Mouse (Mus musculus): Measurements from ENCODE around the gene Bcorl1. TPM values are rescaled to one million over a fixed set of nuclear protein-coding genes. Genes with fewer than 3 reads are reported as not detected.
"Not testable (repeated sequence)": the region's sequence is repeated elsewhere in the genome, so short reads cannot be mapped to it uniquely, and the experiment has no call there.

Gene Bcorl1
- polyA plus RNA-seq, 1 experiment from 2014 or later: 7.5 TPM

GRCm38 (mm10) chrX:48429538-48429937 lies 88.4 kb downstream of the Bcorl1 start:
- H3K27ac ChIP-seq (replicated peaks): no peak overlapping the region
- no peak for ATAC-seq (replicated peaks)
- H3K4me2 ChIP-seq (replicated peaks): no peak overlapping the region
- H3K9ac ChIP-seq (replicated peaks): no peak overlapping the region
- no peaks in the 10 kb centered on the region for H3K36me3 ChIP-seq
- H3K9me3 ChIP-seq: no peaks in the 10 kb centered on the region
- no peaks in the 10 kb centered on the region for H3K4me1 ChIP-seq
- H3K4me3 ChIP-seq: no peak overlapping the region
- H3K27me3 ChIP-seq: no peaks in the 10 kb centered on the region
- WGBS: 43% methylated on average over 6 of the region's 6 CpGs

GRCm38 (mm10) chrX:48432599-48433526 lies 91.7 kb downstream of the Bcorl1 start:
- Histone ChIP-seq H3K36me3 (no peaks in the 10 kb centered on the region), H3K4me1 (no peaks in the 10 kb centered on the region), H3K27ac (replicated peaks) (no peak overlapping the region), H3K4me2 (replicated peaks) (no peak overlapping the region), H3K4me3 (no peak overlapping the region), H3K9me3 (no peaks in the 10 kb centered on the region), H3K9ac (replicated peaks) (no peak overlapping the region), H3K27me3 (no peaks in the 10 kb centered on the region)
- 71% methylated on average over 15 of the region's 15 CpGs for WGBS
- no peak for ATAC-seq (replicated peaks)

GRCm38 (mm10) chrX:48433527-48433899 lies 92.4 kb downstream of the Bcorl1 start:
- Histone ChIP-seq H3K4me2 (replicated peaks) (no peak overlapping the region), H3K9me3 (no peaks in the 10 kb centered on the region), H3K9ac (replicated peaks) (no peak overlapping the region), H3K27ac (replicated peaks) (no peak overlapping the region), H3K4me3 (no peak overlapping the region), H3K4me1 (no peaks in the 10 kb centered on the region), H3K36me3 (no peaks in the 10 kb centered on the region), H3K27me3 (no peaks in the 10 kb centered on the region)
- WGBS: 55% methylated on average over 6 of the region's 6 CpGs
- ATAC-seq (replicated peaks): no peak

- Histone ChIP-seq H3K9ac (replicated peaks) (no peak overlapping the region), H3K27ac (replicated peaks) (no peak overlapping the region), H3K27me3 (no peaks in the 10 kb centered on the region), H3K4me3 (no peak overlapping the region), H3K9me3 (no peaks in the 10 kb centered on the region), H3K4me2 (replicated peaks) (no peak overlapping the region), H3K4me1 (no peaks in the 10 kb centered on the region), H3K36me3 (no peaks in the 10 kb centered on the region)
- WGBS: 92% methylated on average over 1 of the region's 1 CpGs
- ATAC-seq (replicated peaks): no peak
These were observed 93.1 kb downstream of the Bcorl1 start for GRCm38 (mm10) chrX:48434251-48434650.

- 77% methylated on average over 9 of the region's 9 CpGs for WGBS
- Histone ChIP-seq H3K4me2 (replicated peaks) (no peak overlapping the region), H3K4me3 (no peak overlapping the region), H3K36me3 (no peaks in the 10 kb centered on the region), H3K27ac (replicated peaks) (no peak overlapping the region), H3K4me1 (no peaks in the 10 kb centered on the region), H3K9me3 (no peaks in the 10 kb centered on the region), H3K27me3 (no peaks in the 10 kb centered on the region), H3K9ac (replicated peaks) (no peak overlapping the region)
- no peak for ATAC-seq (replicated peaks)
These were observed 94.3 kb downstream of the Bcorl1 start for GRCm38 (mm10) chrX:48435477-48435900.

GRCm38 (mm10) chrX:48436082-48436481 lies 94.9 kb downstream of the Bcorl1 start:
- not testable (repeated sequence) for H3K9ac ChIP-seq (replicated peaks); ATAC-seq (replicated peaks); H3K4me2 ChIP-seq (replicated peaks); H3K27me3 ChIP-seq; H3K4me1 ChIP-seq; H3K36me3 ChIP-seq; H3K4me3 ChIP-seq; H3K9me3 ChIP-seq; H3K27ac ChIP-seq (replicated peaks)
- 89% methylated on average over 6 of the region's 7 CpGs for WGBS

GRCm38 (mm10) chrX:48439036-48439435 lies 97.9 kb downstream of the Bcorl1 start:
- no peak overlapping the region for H3K27ac ChIP-seq (replicated peaks)
- H3K9ac ChIP-seq (replicated peaks): no peak overlapping the region
- H3K4me3 ChIP-seq: no peak overlapping the region
- H3K4me1 ChIP-seq: no peaks in the 10 kb centered on the region
- no peak for ATAC-seq (replicated peaks)
- no peaks in the 10 kb centered on the region for H3K9me3 ChIP-seq
- no peaks in the 10 kb centered on the region for H3K27me3 ChIP-seq
- H3K36me3 ChIP-seq: no peaks in the 10 kb centered on the region
- no peak overlapping the region for H3K4me2 ChIP-seq (replicated peaks)
- WGBS: 85% methylated on average over 3 of the region's 4 CpGs

GRCm38 (mm10) chrX:48441548-48441947 lies 100.4 kb downstream of the Bcorl1 start:
- no peak overlapping the region for H3K4me3 ChIP-seq
- no peak overlapping the region for H3K4me2 ChIP-seq (replicated peaks)
- no peaks in the 10 kb centered on the region for H3K4me1 ChIP-seq
- ATAC-seq (replicated peaks): no peak
- no peaks in the 10 kb centered on the region for H3K9me3 ChIP-seq
- no peaks in the 10 kb centered on the region for H3K27me3 ChIP-seq
- no peak overlapping the region for H3K27ac ChIP-seq (replicated peaks)
- no peak overlapping the region for H3K9ac ChIP-seq (replicated peaks)
- no peaks in the 10 kb centered on the region for H3K36me3 ChIP-seq
- WGBS: 92% methylated on average over 6 of the region's 6 CpGs

- H3K36me3 ChIP-seq: no peaks in the 10 kb centered on the region
- no peaks in the 10 kb centered on the region for H3K4me1 ChIP-seq
- H3K9me3 ChIP-seq: no peaks in the 10 kb centered on the region
- no peak overlapping the region for H3K27ac ChIP-seq (replicated peaks)
- H3K4me3 ChIP-seq: no peak overlapping the region
- no peak overlapping the region for H3K9ac ChIP-seq (replicated peaks)
- no peak for ATAC-seq (replicated peaks)
- H3K4me2 ChIP-seq (replicated peaks): no peak overlapping the region
- H3K27me3 ChIP-seq: no peaks in the 10 kb centered on the region
- 82% methylated on average over 7 of the region's 7 CpGs for WGBS
These were observed 100.8 kb downstream of the Bcorl1 start for GRCm38 (mm10) chrX:48441954-48442353.

GRCm38 (mm10) chrX:48444677-48445076 lies 103.5 kb downstream of the Bcorl1 start:
- no peaks in the 10 kb centered on the region for H3K27me3 ChIP-seq
- H3K9me3 ChIP-seq: no peaks in the 10 kb centered on the region
- no peaks in the 10 kb centered on the region for H3K36me3 ChIP-seq
- H3K9ac ChIP-seq (replicated peaks): no peak overlapping the region
- no peak for ATAC-seq (replicated peaks)
- 91% methylated on average over 4 of the region's 4 CpGs for WGBS
- no peak overlapping the region for H3K27ac ChIP-seq (replicated peaks)
- H3K4me2 ChIP-seq (replicated peaks): no peak overlapping the region
- H3K4me3 ChIP-seq: no peak overlapping the region
- H3K4me1 ChIP-seq: no peaks in the 10 kb centered on the region

- Histone ChIP-seq H3K9me3 (no peaks in the 10 kb centered on the region), H3K27ac (replicated peaks) (no peak overlapping the region), H3K36me3 (no peaks in the 10 kb centered on the region), H3K9ac (replicated peaks) (no peak overlapping the region), H3K4me1 (peaks cover 3% of the 10 kb centered on the region; the same call in 1 of the 2 replicates), H3K4me2 (replicated peaks) (no peak overlapping the region), H3K27me3 (peaks cover 9% of the 10 kb centered on the region; the same call in 1 of the 2 replicates), H3K4me3 (no peak overlapping the region)
- WGBS: 26% methylated on average over 10 of the region's 10 CpGs
- ATAC-seq (replicated peaks): no peak
These were observed 108.5 kb downstream of the Bcorl1 start for GRCm38 (mm10) chrX:48449646-48450045.

- peaks cover 9% of the 10 kb centered on the region; the same call in 1 of the 2 replicates for H3K27me3 ChIP-seq
- H3K9me3 ChIP-seq: no peaks in the 10 kb centered on the region
- peak overlapping the region; percentile 45 for H3K4me2 ChIP-seq (replicated peaks)
- H3K9ac ChIP-seq (replicated peaks): no peak overlapping the region
- H3K4me3 ChIP-seq: peak overlapping the region; percentile 43
- ATAC-seq (replicated peaks): no peak
- no peak overlapping the region for H3K27ac ChIP-seq (replicated peaks)
- H3K36me3 ChIP-seq: no peaks in the 10 kb centered on the region
- peaks cover 3% of the 10 kb centered on the region; the same call in 1 of the 2 replicates for H3K4me1 ChIP-seq
- 35% methylated on average over 9 of the region's 9 CpGs for WGBS
These were observed 111.2 kb downstream of the Bcorl1 start for GRCm38 (mm10) chrX:48452231-48452890.

All from forebrain, embryonic 15.5 days (tissue).